Mouse (Mus musculus) ES-E14 (cell line): Measurements from ENCODE around the gene Golga3.

Experiments used
- CHD2 ChIP-seq: IDR thresholded peaks from 2 replicates; pipeline ENCODE4 v1.6.1; 2014; ENCODE audit warnings: mild to moderate bottlenecking, low read depth, low read length, inconsistent platforms
- MAFK ChIP-seq: IDR thresholded peaks from 2 replicates; pipeline ENCODE4 v1.6.1; 2014; ENCODE audit warnings: mild to moderate bottlenecking, low read depth, low read length, inconsistent platforms; ENCODE audit not compliant: insufficient read depth
- ZC3H11A ChIP-seq: IDR thresholded peaks from 2 replicates; pipeline ENCODE4 v1.6.1; 2012; ENCODE audit warnings: low read depth, mild to moderate bottlenecking, inconsistent platforms, low read length, borderline replicate concordance

DNA sequence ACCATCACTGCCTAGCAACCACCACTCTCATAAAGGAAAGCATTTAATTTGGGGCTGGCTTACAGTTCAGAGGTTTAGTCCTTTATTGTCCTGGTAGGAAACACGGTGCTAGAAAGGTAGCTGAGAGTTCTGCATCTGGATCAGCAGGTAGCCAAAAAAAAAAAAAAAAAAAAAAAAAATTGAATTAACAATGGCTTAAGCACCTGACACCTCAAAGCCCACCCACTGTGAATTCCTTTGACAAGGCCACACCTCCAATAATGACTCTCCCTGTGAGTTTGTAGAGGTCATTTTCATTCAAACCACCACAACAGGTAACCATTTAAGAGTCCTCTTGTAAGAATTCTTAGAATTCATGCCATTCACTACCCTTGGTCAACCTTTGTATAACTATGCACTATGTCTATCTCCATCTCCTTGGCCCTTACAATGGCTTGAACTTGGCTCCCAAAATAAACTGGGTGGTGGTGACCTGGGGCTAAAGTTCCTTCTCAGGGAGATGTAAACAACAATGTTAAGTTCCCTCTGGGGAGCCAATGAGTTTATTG is 50.9 kb downstream of the Golga3 start:
- TF ChIP-seq ZC3H11A (no peak), MAFK (no peak), CHD2 (no peak; the same call in 1 of the 2 replicates)
